Mouse (Mus musculus): ENCODE results near the gene Vmn1r132. TPM values are rescaled to one million over a fixed set of nuclear protein-coding genes. Genes with fewer than 3 reads are reported as not detected.
"Not testable (repeated sequence)": the region's sequence is repeated elsewhere in the genome, so short reads cannot be mapped to it uniquely, and the experiment has no call there.

The Vmn1r132 gene
- polyA plus RNA-seq (2014; fragmentation: Nextera tagmentation; extraction: Ambion mirVana), result not detected in 2 replicates

DNA sequence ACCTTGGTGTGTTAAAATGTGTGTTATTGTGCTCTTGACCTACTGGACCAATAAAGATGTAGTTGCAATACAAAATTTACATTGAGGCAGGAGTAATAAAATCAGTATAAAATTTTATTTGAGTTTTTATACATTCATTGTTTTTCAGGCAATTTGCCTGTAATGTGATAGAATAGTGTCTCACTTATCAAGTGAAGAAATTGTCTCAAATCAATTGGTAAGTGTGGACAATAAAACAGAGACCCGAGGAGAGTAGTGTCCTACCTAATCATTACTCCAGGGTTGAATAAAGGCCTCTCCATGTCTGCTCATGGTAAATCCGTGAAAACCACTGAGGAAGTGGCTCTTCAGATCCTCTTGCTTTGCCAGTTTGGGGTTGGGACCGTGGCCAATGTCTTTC is at the start of gene Vmn1r132:
Gene Vmn1r132, plus strand, starts transcription at position 301 of the 400 bp plus-strand sequence.
- ATAC-seq (ENCODE audit: insufficient read depth, low FRiP score, low TSS enrichment); H3K27ac ChIP-seq (ENCODE audit: low read depth, low read length); H3K27me3 ChIP-seq (ENCODE audit: control insufficient read depth, insufficient read depth, low read length); H3K9me3 ChIP-seq (ENCODE audit: control insufficient read depth, low read length); H3K4me2 ChIP-seq (ENCODE audit: low read depth); DNase-seq (ENCODE audit: low spot score); H3K4me1 ChIP-seq (ENCODE audit: control insufficient read depth, insufficient read depth, low read length); H3K9ac ChIP-seq (ENCODE audit: low read length); H3K36me3 ChIP-seq (ENCODE audit: control insufficient read depth, insufficient read depth, low read length); H3K4me3 ChIP-seq (ENCODE audit: low read depth, low read length): not testable (repeated sequence)
- no CpG with 5 or more reads among the region's 3 CpGs for WGBS

Other genes with a start within 250 kb of the Vmn1r132 start
- gene Gm6882, start 181.3 kb upstream of the Vmn1r132 start, polyA plus RNA-seq (2014; fragmentation: Nextera tagmentation; extraction: Ambion mirVana), result not detected in 2 replicates
- gene Vmn1r130, start 102.3 kb upstream of the Vmn1r132 start, polyA plus RNA-seq (2014; fragmentation: Nextera tagmentation; extraction: Ambion mirVana), result not detected in 2 replicates
- not detected in 2 replicates for gene Vmn1r131, start 68.0 kb upstream of the Vmn1r132 start, polyA plus RNA-seq (2014; fragmentation: Nextera tagmentation; extraction: Ambion mirVana)
- not detected in 2 replicates for gene Gm4175, start 147.4 kb downstream of the Vmn1r132 start, polyA plus RNA-seq (2014; fragmentation: Nextera tagmentation; extraction: Ambion mirVana)
- not detected in 2 replicates for gene Gm4177, start 182.6 kb downstream of the Vmn1r132 start, polyA plus RNA-seq (2014; fragmentation: Nextera tagmentation; extraction: Ambion mirVana)
- gene Vmn1r135, start 218.3 kb downstream of the Vmn1r132 start, polyA plus RNA-seq (2014; fragmentation: Nextera tagmentation; extraction: Ambion mirVana), result not detected in 2 replicates
- gene Gm5725, start 230.2 kb downstream of the Vmn1r132 start, polyA plus RNA-seq (2014; fragmentation: Nextera tagmentation; extraction: Ambion mirVana), result not detected in 2 replicates